Mouse (Mus musculus) liver, embryonic 11.5 days (tissue): ENCODE results near the gene Zcwpw1. TPM values are rescaled to one million over a fixed set of nuclear protein-coding genes. Genes with fewer than 3 reads are reported as not detected.
A peak's percentile ranks its signal among the peaks of the same experiment; 100 is the strongest.

ENCODE experiments used
- ATAC-seq: fragments of 200-750 bp; cut with Nextera tagmentation; replicated peaks from 2 replicates; pipeline ENCODE4 v1.8.0; 2017; ENCODE audit warnings: moderate number of reproducible peaks, mild to moderate bottlenecking, moderate TSS enrichment, moderate library complexity; ENCODE audit not compliant: low FRiP score
- DNase-seq: peaks from one replicate; pipeline ENCODE4 v3.0.0-alpha.2; 2017; ENCODE audit warnings: low spot score
- H3K27ac ChIP-seq: fragments of 300-500 bp; sonication (generic); 2 replicates; pipeline ENCODE4 v1.5.1; 2014; ENCODE audit warnings: mild to moderate bottlenecking, low read depth, low read length, control low read depth
- H3K27me3 ChIP-seq: fragments of 300-500 bp; sonication (generic); replicated peaks from 2 replicates; pipeline ENCODE4 v1.6.1; 2014; ENCODE audit warnings: low read length, mixed read lengths; ENCODE audit not compliant: control insufficient read depth, insufficient read depth
- H3K36me3 ChIP-seq: fragments of 300-500 bp; sonication (generic); 2 replicates; pipeline ENCODE4 v1.6.1; 2014; ENCODE audit warnings: mild to moderate bottlenecking, low read length, moderate library complexity, mixed read lengths; ENCODE audit not compliant: control insufficient read depth, insufficient read depth
- H3K4me1 ChIP-seq: fragments of 300-500 bp; sonication (generic); replicated peaks from 2 replicates; pipeline ENCODE4 v1.6.1; 2014; ENCODE audit warnings: low read length, mixed read lengths; ENCODE audit not compliant: control insufficient read depth, insufficient read depth
- H3K4me2 ChIP-seq: fragments of 300-500 bp; sonication (generic); 2 replicates; pipeline ENCODE4 v1.6.1; 2014; ENCODE audit warnings: mild to moderate bottlenecking, control low read depth, moderate library complexity
- H3K4me3 ChIP-seq: fragments of 300-500 bp; sonication (generic); 2 replicates; pipeline ENCODE4 v1.5.1; 2014; ENCODE audit warnings: low read depth, low read length, control low read depth
- H3K9ac ChIP-seq: fragments of 300-500 bp; sonication (generic); 2 replicates; pipeline ENCODE4 v1.6.1; 2014; ENCODE audit warnings: low read depth, low read length, control low read depth
- H3K9me3 ChIP-seq: fragments of 300-500 bp; sonication (generic); 2 replicates; pipeline ENCODE4 v1.6.1; 2016; ENCODE audit warnings: low read length, inconsistent platforms, mixed read lengths; ENCODE audit not compliant: control insufficient read depth
- WGBS: fragments of 180-500 bp; shearing (Covaris S2); extraction: QIAGEN DNeasy Blood & Tissue Kit; methylation state at CpG from one replicate; pipeline ENCODE4 v1.1.7; 2014; 5-methylcytosine and 5-hydroxymethylcytosine counted together
- polyA plus RNA-seq: library from polyadenylated mRNA; unstranded; fragments of >200 nt; fragmentation: Nextera tagmentation; extraction: Ambion mirVana; gene quantifications from 2 replicates; pipeline ENCODE4 v1.2.1, GENCODE M21; 2014

The Zcwpw1 gene
- polyA plus RNA-seq, 1 experiment from 2014 or later = 13.1 TPM

GRCm38 (mm10) chr5:137759971-137760412 is 27.6 kb upstream of the Zcwpw1 start:
- Histone ChIP-seq H3K9ac (no peak overlapping the region), H3K27ac (no peak overlapping the region), H3K36me3 (peaks cover 13% of the 10 kb centered on the region), H3K9me3 (no peaks in the 10 kb centered on the region), H3K4me1 (no peaks in the 10 kb centered on the region; the same call in 1 of the 2 replicates), H3K27me3 (no peaks in the 10 kb centered on the region), H3K4me3 (no peak overlapping the region), H3K4me2 (no peak overlapping the region)
- ATAC-seq (peak; percentile 71), DNase-seq (peak; percentile 74)
- WGBS = 43% methylated on average over 4 of the region's 4 CpGs

DNA sequence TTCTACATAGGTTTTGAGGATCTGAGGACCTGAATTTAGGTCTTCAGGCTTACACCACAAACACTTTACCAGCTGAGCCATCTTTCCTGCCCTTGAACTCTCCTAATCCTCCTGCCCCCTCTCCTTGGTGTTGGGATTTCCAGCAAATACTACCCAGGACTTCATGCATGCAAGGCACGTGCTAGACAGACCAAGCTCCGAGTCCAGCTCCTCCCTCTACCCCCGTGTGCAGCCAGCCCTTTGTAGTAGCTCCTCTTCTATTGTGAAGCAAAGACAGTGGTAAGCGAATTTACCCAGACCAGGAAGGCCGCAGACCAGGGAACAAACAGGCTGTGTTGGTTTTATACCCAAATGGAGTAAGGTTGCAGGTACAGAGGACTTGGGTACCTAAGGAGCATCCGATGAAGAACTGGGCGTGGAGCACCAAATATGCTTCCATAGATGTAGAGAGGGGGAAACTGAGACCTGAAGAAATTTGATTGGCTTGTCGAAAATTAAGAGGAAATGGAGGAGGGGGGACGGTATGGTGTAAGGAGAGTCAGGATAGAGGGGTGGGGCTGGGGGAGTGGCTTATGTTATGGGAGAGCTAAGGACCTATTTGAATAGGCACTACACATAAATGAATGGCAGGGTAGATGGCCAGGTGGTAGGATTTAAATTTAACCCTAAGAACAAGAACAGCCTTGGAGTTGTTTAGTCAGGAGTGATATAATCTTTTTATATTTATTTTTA is 22.8 kb upstream of the Zcwpw1 start:
- ATAC-seq = no peak
- Histone ChIP-seq H3K27ac (no peak overlapping the region), H3K36me3 (no peaks in the 10 kb centered on the region), H3K4me3 (no peak overlapping the region), H3K9ac (no peak overlapping the region), H3K9me3 (no peaks in the 10 kb centered on the region), H3K4me1 (no peaks in the 10 kb centered on the region), H3K27me3 (no peaks in the 10 kb centered on the region), H3K4me2 (no peak overlapping the region)
- WGBS = 65% methylated on average over 9 of the region's 9 CpGs
- DNase-seq = no peak

- no peaks in the 10 kb centered on the region for H3K4me1 ChIP-seq
- ATAC-seq (no peak), DNase-seq (no peak)
- no peak overlapping the region for H3K4me3 ChIP-seq
- H3K9me3 ChIP-seq = no peaks in the 10 kb centered on the region
- 56% methylated on average over 3 of the region's 3 CpGs for WGBS
- H3K36me3 ChIP-seq = no peaks in the 10 kb centered on the region
- H3K9ac ChIP-seq = no peak overlapping the region
- no peaks in the 10 kb centered on the region for H3K27me3 ChIP-seq
- no peak overlapping the region for H3K27ac ChIP-seq
- H3K4me2 ChIP-seq = no peak overlapping the region
Measured at GRCm38 (mm10) chr5:137766270-137766669, 21.3 kb upstream of the Zcwpw1 start.

GRCm38 (mm10) chr5:137768475-137768874 is 19.1 kb upstream of the Zcwpw1 start:
- no peak overlapping the region for H3K27ac ChIP-seq
- DNase-seq (no peak), ATAC-seq (no peak)
- H3K27me3 ChIP-seq = no peaks in the 10 kb centered on the region
- H3K9me3 ChIP-seq = no peaks in the 10 kb centered on the region
- H3K4me1 ChIP-seq = peaks cover 7% of the 10 kb centered on the region; the same call in 1 of the 2 replicates
- H3K4me2 ChIP-seq = no peak overlapping the region
- H3K9ac ChIP-seq = no peak overlapping the region
- H3K4me3 ChIP-seq = no peak overlapping the region
- 66% methylated on average over 1 of the region's 1 CpGs for WGBS
- H3K36me3 ChIP-seq = no peaks in the 10 kb centered on the region

GRCm38 (mm10) chr5:137770709-137771108 is 16.9 kb upstream of the Zcwpw1 start:
- no peak overlapping the region for H3K4me2 ChIP-seq
- no peak for DNase-seq

DNA sequence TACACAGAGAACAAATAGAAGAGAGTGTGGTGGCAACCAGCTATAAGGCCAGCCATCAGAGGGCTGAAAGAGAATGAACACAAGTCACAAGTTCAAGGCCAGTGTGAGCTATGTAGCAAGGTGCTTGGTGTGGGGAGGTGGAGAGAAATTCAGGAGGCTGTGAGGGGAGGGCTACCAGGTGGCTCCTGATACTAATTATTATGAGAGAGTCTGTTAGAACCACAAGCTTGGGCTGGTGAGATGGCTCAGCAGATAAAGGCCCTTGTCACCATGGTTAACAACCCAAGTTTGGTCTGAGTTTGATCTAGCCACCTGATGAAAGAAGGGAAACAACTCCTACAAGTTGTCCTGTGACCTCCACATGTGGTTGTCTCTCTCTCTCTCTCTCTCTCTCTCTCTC is 14.8 kb upstream of the Zcwpw1 start:
- Histone ChIP-seq H3K27me3 (no peaks in the 10 kb centered on the region), H3K9ac (no peak overlapping the region), H3K4me3 (no peak overlapping the region), H3K4me2 (no peak overlapping the region), H3K9me3 (no peaks in the 10 kb centered on the region), H3K36me3 (no peaks in the 10 kb centered on the region), H3K4me1 (peaks cover 16% of the 10 kb centered on the region), H3K27ac (no peak overlapping the region)
- DNase-seq (no peak), ATAC-seq (peak; percentile 30; the same call in 1 of the 2 replicates)

More at GRCm38 (mm10) chr5:137770709-137771108, 16.9 kb upstream of the Zcwpw1 start:
- Histone ChIP-seq H3K27ac (no peak overlapping the region), H3K4me3 (no peak overlapping the region), H3K27me3 (no peaks in the 10 kb centered on the region), H3K9me3 (no peaks in the 10 kb centered on the region), H3K36me3 (no peaks in the 10 kb centered on the region), H3K9ac (no peak overlapping the region), H3K4me1 (peaks cover 7% of the 10 kb centered on the region)
- 34% methylated on average over 2 of the region's 2 CpGs for WGBS
- peak; percentile 52; the same call in 1 of the 2 replicates for ATAC-seq

GRCm38 (mm10) chr5:137775587-137776290 is 11.9 kb upstream of the Zcwpw1 start:
- no peak for DNase-seq
- Histone ChIP-seq H3K9ac (no peak overlapping the region), H3K4me3 (no peak overlapping the region), H3K4me2 (no peak overlapping the region), H3K4me1 (peaks cover 27% of the 10 kb centered on the region), H3K36me3 (peaks cover 4% of the 10 kb centered on the region; the same call in 1 of the 2 replicates), H3K9me3 (no peaks in the 10 kb centered on the region), H3K27ac (no peak overlapping the region), H3K27me3 (no peaks in the 10 kb centered on the region)
- ATAC-seq = no peak
- 87% methylated on average over 2 of the region's 2 CpGs for WGBS

GRCm38 (mm10) chr5:137776408-137776918 is 11.1 kb upstream of the Zcwpw1 start:
- Histone ChIP-seq H3K4me1 (peaks cover 28% of the 10 kb centered on the region), H3K9me3 (no peaks in the 10 kb centered on the region), H3K4me3 (no peak overlapping the region), H3K36me3 (peaks cover 9% of the 10 kb centered on the region), H3K27me3 (no peaks in the 10 kb centered on the region), H3K27ac (no peak overlapping the region; the same call in 1 of the 2 replicates), H3K4me2 (0 out of 2 replicates have a peak overlapping the region, but pooled peaks have one; percentile 3), H3K9ac (no peak overlapping the region)
- DNase-seq (no peak), ATAC-seq (no peak)
- WGBS = 33% methylated on average over 5 of the region's 5 CpGs
